Mouse (Mus musculus): ENCODE measurements around the gene Mterf4.

DNA sequence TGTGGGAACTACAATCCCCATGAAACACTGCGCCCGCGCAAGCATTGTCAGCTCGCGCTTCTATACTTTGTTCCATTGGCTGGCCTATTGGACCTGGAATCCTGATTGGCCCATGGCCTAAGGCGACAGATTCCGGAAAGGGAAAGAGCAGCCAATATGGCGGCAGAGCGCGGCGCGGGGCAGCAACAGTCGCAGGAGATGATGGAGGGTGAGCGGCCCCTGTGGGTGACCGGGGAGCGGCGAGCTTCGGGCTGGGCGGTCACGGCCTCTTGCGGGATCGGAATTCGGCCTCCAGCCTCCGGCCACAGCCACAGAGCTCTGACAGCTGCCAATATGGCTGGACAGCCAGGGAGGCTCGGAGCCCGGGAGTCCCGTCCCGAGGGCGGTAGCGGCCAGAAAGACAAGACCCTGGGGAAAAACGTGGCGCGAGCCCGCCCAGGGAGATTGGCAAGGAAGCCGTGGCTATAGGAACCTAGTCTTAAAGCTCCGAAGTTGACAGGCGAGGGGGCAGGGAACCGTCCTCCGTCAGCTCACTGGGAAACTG lies 37.9 kb upstream of the Mterf4 start:
- no peak; the same call in 1 of the 2 replicates for TF ChIP-seq CTCF (conservative IDR thresholded peaks at IDR 0.05; ENCODE audit: insufficient read depth, insufficient read length, low read depth, low read length)
- peak; percentile 61 for TF ChIP-seq POLR2A (IDR thresholded peaks at IDR 0.05; ENCODE audit: low read depth, low read length)
